Mouse (Mus musculus): Measurements from ENCODE around the gene Tjp1.

DNA sequence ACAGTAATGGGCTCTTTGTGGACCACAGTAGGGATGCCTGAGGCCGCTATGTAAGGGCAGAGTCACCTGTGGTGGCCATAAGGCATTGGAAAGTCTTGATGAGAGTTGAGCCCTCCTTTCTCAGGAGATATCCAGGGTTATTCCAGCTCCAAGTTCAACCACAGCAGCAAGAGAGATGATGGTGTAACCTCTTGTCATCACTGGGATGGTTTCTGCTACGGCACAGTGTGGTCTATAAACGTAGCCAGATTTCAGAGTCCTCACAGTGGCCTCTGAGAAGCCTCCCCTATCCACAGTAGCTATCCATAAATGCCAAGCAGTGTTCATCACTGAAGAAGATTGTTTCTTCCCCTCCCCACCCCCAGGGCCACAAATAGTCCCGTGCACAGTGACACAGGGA lies 251.8 kb downstream of the Tjp1 start:
- no peak for TF ChIP-seq CTCF (conservative IDR thresholded peaks at IDR 0.05; ENCODE audit: low read length)
- no peak for TF ChIP-seq POU5F1 (IDR thresholded peaks at IDR 0.05; ENCODE audit: borderline replicate concordance, low read length)
